In the genomic region with DNA sequence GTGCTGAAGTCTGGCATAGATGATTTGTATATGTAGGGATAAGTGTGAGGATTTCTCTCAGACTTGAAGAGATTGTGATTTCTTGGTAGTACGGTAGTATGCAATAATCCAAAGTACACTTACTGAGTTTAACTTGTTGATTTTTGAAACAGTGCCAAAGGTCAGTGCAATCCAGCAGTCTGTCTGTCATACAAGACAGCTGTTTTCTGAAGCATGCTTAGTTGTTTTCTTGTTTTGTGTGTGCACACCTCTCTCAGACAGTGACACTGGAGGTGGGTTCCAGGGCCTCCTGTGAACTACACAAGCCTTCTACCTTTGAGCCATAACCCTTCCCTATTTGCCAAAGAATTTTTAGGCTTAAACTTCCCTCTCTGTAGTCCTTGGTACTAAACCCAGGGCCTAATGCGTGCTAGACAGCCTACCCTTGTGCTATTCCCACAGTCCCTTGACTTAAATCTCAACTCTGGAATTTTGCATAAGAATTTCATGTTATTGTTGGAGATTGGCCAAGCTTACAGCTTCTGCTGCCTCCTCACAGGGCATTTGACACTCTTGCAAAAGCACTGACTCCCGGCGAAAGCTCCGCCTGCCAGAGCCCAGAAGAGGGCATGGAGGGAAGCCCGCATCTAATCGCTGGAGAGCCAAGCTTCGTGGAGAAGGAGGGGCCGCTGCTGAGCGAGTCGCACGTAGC, we compare ENCODE assay signal across 9 mouse cellular contexts. TPM values are rescaled to one million over a fixed set of nuclear protein-coding genes. Genes with fewer than 3 reads are reported as not detected.
DNase-seq lines count a peak whose midpoint lies in the region; ATAC-seq and TF ChIP-seq lines count a peak whose summit lies in the region.
"Had no signal": no experiment of that assay in that cellular context is flagged by ENCODE, and none has a peak within 500 bp of the region (broad histone marks: within the 10 kb centered on the region; RNA-seq: fewer than 3 reads in every experiment).

No protein-coding gene starts in this region.

- no peak for TF ChIP-seq CTCF in kidney, adult 2 months (conservative IDR thresholded peaks at IDR 0.05; ENCODE audit: insufficient read depth, insufficient read length, low read depth, low read length)
- no peak for TF ChIP-seq CTCF in brain, embryonic 14.5 days (IDR thresholded peaks at IDR 0.05; ENCODE audit: borderline replicate concordance, extremely low read depth, insufficient read depth, insufficient read length)

- H3K9ac ChIP-seq in kidney, embryonic 16.5 days (replicated peaks; ENCODE audit: low read length) = no peak overlapping the region
- H3K9ac ChIP-seq in hindbrain, embryonic 11.5 days (ENCODE audit: low read depth, low read length) = no peak overlapping the region
- H3K9ac ChIP-seq: liver, embryonic 13.5 days; neural tube, embryonic 15.5 days had no signal

- 0 out of 2 replicates have a peak, but pooled peaks cover 3% of the 10 kb centered on the region for H3K9me3 ChIP-seq in kidney, embryonic 16.5 days (ENCODE audit: low read length)
- H3K9me3 ChIP-seq in hindbrain, embryonic 11.5 days (ENCODE audit: control insufficient read depth, low read length) = no peaks in the 10 kb centered on the region
- H3K9me3 ChIP-seq: liver, embryonic 13.5 days; neural tube, embryonic 15.5 days had no signal

- no peak for TF ChIP-seq POLR2A in kidney, adult 2 months (IDR thresholded peaks at IDR 0.05; ENCODE audit: low read depth, low read length)
- no peak for TF ChIP-seq POLR2A in brain, embryonic 14.5 days (IDR thresholded peaks at IDR 0.05; ENCODE audit: borderline replicate concordance, extremely low read depth, insufficient read depth, insufficient read length, poor library complexity, severe bottlenecking)

- H3K4me3 ChIP-seq in kidney, adult 2 months (ENCODE audit: insufficient read depth, low read depth, low read length) = no peak overlapping the region
- H3K4me3 ChIP-seq in kidney, embryonic 16.5 days (ENCODE audit: low read length) = no peak overlapping the region
- no peak overlapping the region for H3K4me3 ChIP-seq in hindbrain, embryonic 11.5 days (ENCODE audit: low read depth, low read length)
- H3K4me3 ChIP-seq: liver, embryonic 13.5 days; neural tube, embryonic 15.5 days had no signal

- WGBS in kidney, adult 2 months = 47% methylated on average over 12 of the region's 12 CpGs
- 53% methylated on average over 12 of the region's 12 CpGs for WGBS in kidney, embryonic 16.5 days
- 42% methylated on average over 12 of the region's 12 CpGs for WGBS in hindbrain, embryonic 11.5 days

- no peak overlapping the region for H3K4me2 ChIP-seq in kidney, embryonic 16.5 days (replicated peaks; ENCODE audit: low read depth, low read length)
- H3K4me2 ChIP-seq in hindbrain, embryonic 11.5 days (replicated peaks; ENCODE audit: low read depth, low read length) = no peak overlapping the region
- H3K4me2 ChIP-seq: liver, embryonic 13.5 days; neural tube, embryonic 15.5 days had no signal

- peaks cover 11% of the 10 kb centered on the region; the same call in 1 of the 2 replicates for H3K36me3 ChIP-seq in kidney, adult 2 months (ENCODE audit: control insufficient read depth, insufficient read depth, low read length)
- H3K36me3 ChIP-seq in kidney, embryonic 16.5 days (ENCODE audit: insufficient read depth, low read length) = peaks cover 58% of the 10 kb centered on the region
- H3K36me3 ChIP-seq in hindbrain, embryonic 11.5 days (ENCODE audit: control insufficient read depth, insufficient read depth, low read length) = peaks cover 10% of the 10 kb centered on the region; the same call in 1 of the 2 replicates

- peak overlapping the region; percentile 55 for H3K27ac ChIP-seq in kidney, adult 2 months (ENCODE audit: insufficient read depth, low read depth, low read length)
- no peak overlapping the region for H3K27ac ChIP-seq in kidney, embryonic 16.5 days (ENCODE audit: low read length)
- H3K27ac ChIP-seq in hindbrain, embryonic 11.5 days (ENCODE audit: low read depth, low read length) = no peak overlapping the region
- H3K27ac ChIP-seq: liver, embryonic 13.5 days; neural tube, embryonic 15.5 days had no signal

- H3K27me3 ChIP-seq in kidney, adult 2 months (replicated peaks; ENCODE audit: control insufficient read depth, insufficient read depth, low read length) = no peaks in the 10 kb centered on the region
- no peaks in the 10 kb centered on the region for H3K27me3 ChIP-seq in kidney, embryonic 16.5 days (ENCODE audit: insufficient read depth, low read length)
- H3K27me3 ChIP-seq in hindbrain, embryonic 11.5 days (ENCODE audit: control insufficient read depth, insufficient read depth, low read length) = no peaks in the 10 kb centered on the region
- H3K27me3 ChIP-seq: liver, embryonic 13.5 days; neural tube, embryonic 15.5 days had no signal

- H3K4me1 ChIP-seq in kidney, adult 2 months (ENCODE audit: control insufficient read depth, insufficient read depth, low read length) = peaks cover 7% of the 10 kb centered on the region; the same call in 1 of the 2 replicates
- no peaks in the 10 kb centered on the region for H3K4me1 ChIP-seq in kidney, embryonic 16.5 days (ENCODE audit: insufficient read depth, low read length)
- no peaks in the 10 kb centered on the region; the same call in 1 of the 2 replicates for H3K4me1 ChIP-seq in hindbrain, embryonic 11.5 days (replicated peaks; ENCODE audit: control insufficient read depth, insufficient read depth, low read length)
- H3K4me1 ChIP-seq: liver, embryonic 13.5 days had no signal

- ATAC-seq in kidney, embryonic 16.5 days (ENCODE audit: low FRiP score, low TSS enrichment) = no peak; the same call in 1 of the 2 replicates
- ATAC-seq in hindbrain, embryonic 11.5 days (ENCODE audit: low FRiP score) = no peak

- DNase-seq in kidney, adult 2 months = peak; percentile 63
- peak; percentile 62 for DNase-seq in brain, embryonic 14.5 days (ENCODE audit: low read depth)
- peak; percentile 32 for DNase-seq in hindbrain, embryonic 11.5 days (ENCODE audit: low spot score)
- DNase-seq in lung, postnatal 36 days = peak; percentile 7
- DNase-seq in right cerebral cortex, adult 2 months (ENCODE audit: low spot score in 2 of 2) = no peak
- DNase-seq in MN1 (ENCODE audit: low spot score) = no peak
- DNase-seq: liver, embryonic 13.5 days had no signal

RNA-seq across cellular contexts. Expression of a gene that starts 23.8 kb away (rescaled TPM):
- polyA plus RNA-seq in kidney, adult 2 months (2012; rRNA removed) = 4.0 and 4.1 TPM in 2 replicates
- polyA plus RNA-seq in kidney, embryonic 16.5 days (2015; fragmentation: Nextera tagmentation; extraction: Ambion mirVana) = 9.5 and 10.0 TPM in 2 replicates
- 10.9 and 11.3 TPM in 2 replicates for polyA plus RNA-seq in brain, embryonic 14.5 days (2012; rRNA removed)
- polyA plus RNA-seq in hindbrain, embryonic 11.5 days (2014; fragmentation: Nextera tagmentation; extraction: Ambion mirVana) = 12.3 and 14.3 TPM in 2 replicates

RNA-seq across cellular contexts. Expression of a gene that starts 26.9 kb away (rescaled TPM):
- polyA plus RNA-seq in kidney, adult 2 months (2012; rRNA removed) = 223 and 328 TPM in 2 replicates
- 389 and 424 TPM in 2 replicates for polyA plus RNA-seq in kidney, embryonic 16.5 days (2015; fragmentation: Nextera tagmentation; extraction: Ambion mirVana)
- polyA plus RNA-seq in brain, embryonic 14.5 days (2012; rRNA removed) = 180 and 184 TPM in 2 replicates
- polyA plus RNA-seq in hindbrain, embryonic 11.5 days (2014; fragmentation: Nextera tagmentation; extraction: Ambion mirVana) = 451 and 474 TPM in 2 replicates

Comparison
In these comparisons a context has a peak if more than half of its experiments do, and no peak if none do; other contexts are left out.
1. DNase-seq: peak in kidney, adult 2 months (single experiment), brain, embryonic 14.5 days (single experiment), hindbrain, embryonic 11.5 days (single experiment) and lung, postnatal 36 days (single experiment); none in right cerebral cortex, adult 2 months (0 of 2) and MN1 (single experiment).